Mouse (Mus musculus) C2C12 (cell line): ENCODE data around the gene 2610044O15Rik8. TPM values are rescaled to one million over a fixed set of nuclear protein-coding genes. Genes with fewer than 3 reads are reported as not detected.
A peak's percentile ranks its signal among the peaks of the same experiment; 100 is the strongest.
"Not testable (repeated sequence)": the region's sequence is repeated elsewhere in the genome, so short reads cannot be mapped to it uniquely, and the experiment has no call there.

Experiments
- H3K27me3 ChIP-seq: one replicate; pipeline ENCODE4 v1.6.1; 2011; ENCODE audit not compliant: control insufficient read depth, insufficient read depth, insufficient read length
- H3K36me3 ChIP-seq: one replicate; pipeline ENCODE4 v1.6.1; 2011; ENCODE audit not compliant: control insufficient read depth, insufficient read depth
- H3K4me3 ChIP-seq: one replicate; pipeline ENCODE4 v1.5.1; 2011; ENCODE audit warnings: mild to moderate bottlenecking, control low read depth; ENCODE audit not compliant: poor library complexity, insufficient read depth, severe bottlenecking
- H3K79me2 ChIP-seq: one replicate; pipeline ENCODE4 v1.6.1; 2011; ENCODE audit not compliant: control insufficient read depth, insufficient read depth
- H3K79me3 ChIP-seq: one replicate; pipeline ENCODE4 v1.6.1; 2011; ENCODE audit warnings: low read depth, control low read depth
- H3ac ChIP-seq: one replicate; pipeline ENCODE3; 2011; ENCODE audit warnings: low read depth; ENCODE audit not compliant: control insufficient read depth, insufficient read length
- CEBPB ChIP-seq: IDR thresholded peaks from one replicate; pipeline ENCODE4 v1.6.1; 2011; ENCODE audit warnings: low read depth, mild to moderate bottlenecking, control low read depth, moderate library complexity
- CTCF ChIP-seq: IDR thresholded peaks from one replicate; pipeline ENCODE4 v1.5.1; 2011; ENCODE audit not compliant: control insufficient read depth, insufficient read depth, insufficient read length
- FOSL1 ChIP-seq: IDR thresholded peaks from one replicate; pipeline ENCODE4 v1.8.0; 2011; ENCODE audit warnings: mild to moderate bottlenecking, low read length; ENCODE audit not compliant: poor library complexity, insufficient read depth, severe bottlenecking
- MAX ChIP-seq: IDR thresholded peaks from one replicate; pipeline ENCODE4 v1.6.1; 2011; ENCODE audit warnings: mild to moderate bottlenecking, control low read depth
- MYOD1 ChIP-seq: IDR thresholded peaks from one replicate; pipeline ENCODE4 v1.6.1; 2011; ENCODE audit warnings: low read depth; ENCODE audit not compliant: control insufficient read depth, insufficient read length
- MYOG ChIP-seq: IDR thresholded peaks from one replicate; pipeline ENCODE4 v1.6.1; 2011; ENCODE audit not compliant: control insufficient read depth, insufficient read length; ENCODE audit errors: extremely low read depth
- USF1 ChIP-seq: IDR thresholded peaks from one replicate; pipeline ENCODE4 v1.6.1; 2011; ENCODE audit warnings: low read depth, mild to moderate bottlenecking, control low read depth, moderate library complexity
- long read RNA-seq, 2 experiments: library from polyadenylated mRNA; unstranded; transcript quantifications; one replicate each; pipeline ENCODE4 v2.0.0; 2019 to 2020
- polyA plus RNA-seq: library from polyadenylated mRNA; unstranded; fragments of >200 nt; fragmentation: generic; extraction: Trizol; gene quantifications from one replicate; pipeline ENCODE4 v1.2.1, GENCODE M21; 2012; ENCODE audit warnings: missing spikeins

Gene 2610044O15Rik8
- 6.7 TPM for polyA plus RNA-seq
- long read RNA-seq, experiment 1, transcript 2610044O15Rik8-205 (5 exons, 1,776 nt): major isoform, 5 of 13 reads
- long read RNA-seq, experiment 1, partial matches to known transcripts: 1 of 13 reads
- long read RNA-seq, experiment 1, other reads (novel, unspliced or antisense): 3 of 13 reads
- long read RNA-seq, experiment 2, transcript 2610044O15Rik8-205 (5 exons, 1,776 nt): minor isoform, 8 of 35 reads
- long read RNA-seq, experiment 2, transcript 2610044O15Rik8-202 (4 exons, 2,337 nt): major isoform, 9 of 35 reads
- long read RNA-seq, experiment 2, transcript 2610044O15Rik8-204 (4 exons, 343 nt): minor isoform, 5 of 35 reads
- long read RNA-seq, experiment 2, partial matches to known transcripts: 1 of 35 reads
- long read RNA-seq, experiment 2, other reads (novel, unspliced or antisense): 10 of 35 reads

- H3K27me3 ChIP-seq: no peaks in the 10 kb centered on the region
- TF ChIP-seq CTCF (no peak), MYOD1 (no peak), USF1 (no peak), MYOG (no peak), FOSL1 (no peak), MAX (no peak), CEBPB (no peak)
- no peaks in the 10 kb centered on the region for H3K36me3 ChIP-seq
- peak within 1 kb of the TSS; percentile 63 for H3ac ChIP-seq
- peaks cover 10% of the 10 kb centered on the region for H3K79me2 ChIP-seq
- peak within 1 kb of the TSS; percentile 36 for H3K4me3 ChIP-seq
- H3K79me3 ChIP-seq: no peaks in the 10 kb centered on the region
Observed at GRCm38 (mm10) chr8:129234027-129234733, at the start of gene 2610044O15Rik8. Gene 2610044O15Rik8, minus strand, starts transcription at chr8:129234406.

GRCm38 (mm10) chr8:129265918-129266317 is 31.7 kb upstream of the 2610044O15Rik8 start:
- Histone ChIP-seq H3ac (no peak overlapping the region), H3K4me3 (no peak overlapping the region), H3K79me2 (peaks cover 6% of the 10 kb centered on the region), H3K36me3 (no peaks in the 10 kb centered on the region), H3K79me3 (peaks cover 3% of the 10 kb centered on the region), H3K27me3 (no peaks in the 10 kb centered on the region)
- TF ChIP-seq MYOD1 (no peak), MAX (no peak), CEBPB (no peak), FOSL1 (no peak), USF1 (no peak), CTCF (no peak), MYOG (no peak)

GRCm38 (mm10) chr8:129264296-129264695 is 30.1 kb upstream of the 2610044O15Rik8 start:
- no peak for TF ChIP-seq MYOG
- no peak for TF ChIP-seq USF1
- no peak for TF ChIP-seq CTCF
- TF ChIP-seq MAX: no peak
- TF ChIP-seq CEBPB: no peak
- no peak for TF ChIP-seq MYOD1
- TF ChIP-seq FOSL1: no peak
- Histone ChIP-seq H3K27me3 (no peaks in the 10 kb centered on the region), H3ac (no peak overlapping the region), H3K36me3 (no peaks in the 10 kb centered on the region), H3K79me3 (peaks cover 3% of the 10 kb centered on the region), H3K79me2 (peaks cover 6% of the 10 kb centered on the region), H3K4me3 (peak overlapping the region; percentile 49)

- H3K79me3 ChIP-seq, H3K36me3 ChIP-seq, H3K27me3 ChIP-seq, H3K79me2 ChIP-seq: not testable (repeated sequence)
- Histone ChIP-seq H3ac (peak overlapping the region; percentile 77), H3K4me3 (peak overlapping the region; percentile 49)
- peak; percentile 55 for TF ChIP-seq USF1
Observed at GRCm38 (mm10) chr8:129263211-129263927, 29.2 kb upstream of the 2610044O15Rik8 start.

- peaks cover 10% of the 10 kb centered on the region for H3K79me2 ChIP-seq
- TF ChIP-seq CEBPB: no peak
- TF ChIP-seq FOSL1: no peak
- TF ChIP-seq MYOD1: no peak
- no peak for TF ChIP-seq USF1
- TF ChIP-seq CTCF: no peak
- TF ChIP-seq MYOG: no peak
- no peak for TF ChIP-seq MAX
Observed at GRCm38 (mm10) chr8:129233664-129234026, 561 bp downstream of the 2610044O15Rik8 start.

More at GRCm38 (mm10) chr8:129233664-129234026, 561 bp downstream of the 2610044O15Rik8 start:
- no peaks in the 10 kb centered on the region for H3K27me3 ChIP-seq
- peak overlapping the region; percentile 63 for H3ac ChIP-seq
- peak overlapping the region; percentile 36 for H3K4me3 ChIP-seq
- no peaks in the 10 kb centered on the region for H3K36me3 ChIP-seq
- no peaks in the 10 kb centered on the region for H3K79me3 ChIP-seq

Other genes starting within 250 kb of the 2610044O15Rik8 start
- not detected for gene Ccdc7a, start 168.9 kb downstream of the 2610044O15Rik8 start, polyA plus RNA-seq
- gene Ccdc7b, start 167.3 kb downstream of the 2610044O15Rik8 start, polyA plus RNA-seq: not detected
- not detected for gene Gm10999, start 102.7 kb downstream of the 2610044O15Rik8 start, polyA plus RNA-seq